Mouse (Mus musculus) forebrain, postnatal 0 days (tissue): ENCODE results near the gene Zfp598. TPM values are rescaled to one million over a fixed set of nuclear protein-coding genes. Genes with fewer than 3 reads are reported as not detected.

Experiments used
- ATAC-seq: fragments of 200-750 bp; cut with Nextera tagmentation; 2 replicates; pipeline ENCODE4 v1.8.0; 2017; ENCODE audit warnings: mild to moderate bottlenecking, moderate library complexity
- DNase-seq: peaks from one replicate; pipeline ENCODE4 v3.0.0-alpha.2; 2015
- H3K27ac ChIP-seq: fragments of 300-500 bp; sonication (generic); 2 replicates; pipeline ENCODE4 v1.5.1; 2014; ENCODE audit warnings: low read depth, mild to moderate bottlenecking, antibody characterized with exemption, low read length, moderate library complexity, mixed read lengths
- H3K27me3 ChIP-seq: fragments of 300-500 bp; sonication (generic); 2 replicates; pipeline ENCODE4 v1.6.1; 2014; ENCODE audit warnings: mild to moderate bottlenecking, low read length, mixed read lengths; ENCODE audit not compliant: insufficient read depth
- H3K36me3 ChIP-seq: fragments of 300-500 bp; sonication (generic); 2 replicates; pipeline ENCODE4 v1.6.1; 2014; ENCODE audit warnings: mild to moderate bottlenecking, moderate library complexity; ENCODE audit not compliant: insufficient read depth
- H3K4me1 ChIP-seq: fragments of 300-500 bp; sonication (generic); 2 replicates; pipeline ENCODE4 v1.6.1; 2014; ENCODE audit warnings: antibody characterized with exemption; ENCODE audit not compliant: insufficient read depth
- H3K4me2 ChIP-seq: fragments of 300-500 bp; sonication (generic); 2 replicates; pipeline ENCODE4 v1.6.1; 2014; ENCODE audit warnings: low read depth, mild to moderate bottlenecking, moderate library complexity
- H3K4me3 ChIP-seq: fragments of 300-500 bp; sonication (generic); 2 replicates; pipeline ENCODE4 v1.5.1; 2014; ENCODE audit warnings: low read depth, low read length, mixed read lengths
- H3K9ac ChIP-seq: fragments of 300-500 bp; sonication (generic); 2 replicates; pipeline ENCODE4 v1.6.1; 2014; ENCODE audit warnings: mild to moderate bottlenecking
- H3K9me3 ChIP-seq: fragments of 300-500 bp; sonication (generic); 2 replicates; pipeline ENCODE4 v1.6.1; 2016; ENCODE audit warnings: low read length
- CTCF ChIP-seq: sonication (generic); IDR thresholded peaks from 2 replicates; pipeline ENCODE4 v1.5.1; 2016; ENCODE audit warnings: antibody characterized with exemption, control low read depth, low read depth
- WGBS: fragments of 180-500 bp; shearing (Covaris S2); extraction: QIAGEN DNeasy Blood & Tissue Kit; methylation state at CpG from one replicate; pipeline ENCODE4 v1.1.7; 2014; 5-methylcytosine and 5-hydroxymethylcytosine counted together
- polyA plus RNA-seq: library from polyadenylated mRNA; unstranded; fragments of >200 nt; fragmentation: Nextera tagmentation; extraction: Ambion mirVana; gene quantifications from 2 replicates; pipeline ENCODE4 v1.2.1, GENCODE M21; 2015
- total RNA-seq: library from RNA; depleted of rRNA; stranded (reverse); fragments of >200 nt; gene quantifications from 2 replicates; pipeline ENCODE4 v1.2.3, GENCODE M21; 2014

The Zfp598 gene
- total and polyA plus RNA-seq, 2 experiments from 2014 or later = 14.6 to 41.5 TPM

- 95% methylated on average over 11 of the region's 11 CpGs for WGBS
- TF ChIP-seq CTCF = no peak
- Histone ChIP-seq H3K9ac (no peak overlapping the region), H3K4me1 (peaks cover 9% of the 10 kb centered on the region; the same call in 1 of the 2 replicates), H3K36me3 (peaks cover 31% of the 10 kb centered on the region), H3K27me3 (no peaks in the 10 kb centered on the region), H3K9me3 (no peaks in the 10 kb centered on the region), H3K27ac (no peak overlapping the region), H3K4me3 (no peak overlapping the region), H3K4me2 (no peak overlapping the region)
- no peak for DNase-seq
- no peak for ATAC-seq
Observed at GRCm38 (mm10) chr17:24633831-24634230, 35.7 kb upstream of the Zfp598 start.

- H3K27me3 ChIP-seq = no peaks in the 10 kb centered on the region
- H3K36me3 ChIP-seq = peaks cover 26% of the 10 kb centered on the region
- no peak overlapping the region for H3K4me3 ChIP-seq
- no peak for TF ChIP-seq CTCF
- whole genome bisulfite sequencing = 90% methylated on average over 4 of the region's 4 CpGs
- no peak overlapping the region for H3K9ac ChIP-seq
- no peaks in the 10 kb centered on the region for H3K9me3 ChIP-seq
- DNase-seq = no peak
- no peak overlapping the region for H3K27ac ChIP-seq
- H3K4me1 ChIP-seq = peaks cover 9% of the 10 kb centered on the region; the same call in 1 of the 2 replicates
- H3K4me2 ChIP-seq = no peak overlapping the region
- ATAC-seq = no peak
Observed at GRCm38 (mm10) chr17:24635024-24635423, 34.5 kb upstream of the Zfp598 start.

- WGBS = 95% methylated on average over 5 of the region's 5 CpGs
- no peak for TF ChIP-seq CTCF
- no peak for DNase-seq
Observed at GRCm38 (mm10) chr17:24635694-24636093, 33.8 kb upstream of the Zfp598 start.

GRCm38 (mm10) chr17:24636781-24637481, 32.6 kb upstream of the Zfp598 start:
- Histone ChIP-seq H3K27me3 (no peaks in the 10 kb centered on the region), H3K36me3 (peaks cover 19% of the 10 kb centered on the region), H3K4me3 (no peak overlapping the region), H3K27ac (no peak overlapping the region), H3K9ac (no peak overlapping the region), H3K9me3 (no peaks in the 10 kb centered on the region), H3K4me1 (peaks cover 5% of the 10 kb centered on the region; the same call in 1 of the 2 replicates), H3K4me2 (no peak overlapping the region)
- ATAC-seq (no peak), DNase-seq (no peak)
- 71% methylated on average over 5 of the region's 5 CpGs for WGBS
- no peak for TF ChIP-seq CTCF

More at GRCm38 (mm10) chr17:24635694-24636093, 33.8 kb upstream of the Zfp598 start:
- H3K27ac ChIP-seq = no peak overlapping the region
- H3K4me2 ChIP-seq = no peak overlapping the region
- H3K9ac ChIP-seq = no peak overlapping the region
- no peaks in the 10 kb centered on the region for H3K9me3 ChIP-seq
- no peaks in the 10 kb centered on the region for H3K27me3 ChIP-seq
- no peak overlapping the region for H3K4me3 ChIP-seq
- peaks cover 23% of the 10 kb centered on the region for H3K36me3 ChIP-seq
- H3K4me1 ChIP-seq = peaks cover 9% of the 10 kb centered on the region; the same call in 1 of the 2 replicates
- no peak for ATAC-seq

- ATAC-seq (no peak), DNase-seq (no peak)
- no peak overlapping the region for H3K9ac ChIP-seq
- TF ChIP-seq CTCF = no peak
- H3K4me1 ChIP-seq = no peaks in the 10 kb centered on the region; the same call in 1 of the 2 replicates
- H3K36me3 ChIP-seq = peaks cover 19% of the 10 kb centered on the region
- no peak overlapping the region for H3K4me2 ChIP-seq
- no peaks in the 10 kb centered on the region for H3K27me3 ChIP-seq
- no peaks in the 10 kb centered on the region for H3K9me3 ChIP-seq
- H3K4me3 ChIP-seq = no peak overlapping the region
- no peak overlapping the region for H3K27ac ChIP-seq
- WGBS = 88% methylated on average over 4 of the region's 4 CpGs
Observed at GRCm38 (mm10) chr17:24638214-24638613, 31.3 kb upstream of the Zfp598 start.

GRCm38 (mm10) chr17:24638840-24639239, 30.6 kb upstream of the Zfp598 start:
- Histone ChIP-seq H3K4me2 (no peak overlapping the region), H3K4me3 (no peak overlapping the region), H3K36me3 (peaks cover 19% of the 10 kb centered on the region), H3K9me3 (no peaks in the 10 kb centered on the region), H3K9ac (no peak overlapping the region), H3K27me3 (no peaks in the 10 kb centered on the region), H3K4me1 (no peaks in the 10 kb centered on the region), H3K27ac (no peak overlapping the region)
- no peak for TF ChIP-seq CTCF
- 75% methylated on average over 9 of the region's 9 CpGs for WGBS
- ATAC-seq = no peak
- DNase-seq = no peak

GRCm38 (mm10) chr17:24639571-24639988, 29.9 kb upstream of the Zfp598 start:
- no peaks in the 10 kb centered on the region for H3K9me3 ChIP-seq
- peaks cover 19% of the 10 kb centered on the region for H3K36me3 ChIP-seq
- no peak overlapping the region for H3K27ac ChIP-seq
- H3K4me3 ChIP-seq = no peak overlapping the region
- H3K4me1 ChIP-seq = no peaks in the 10 kb centered on the region
- H3K9ac ChIP-seq = no peak overlapping the region
- 81% methylated on average over 5 of the region's 5 CpGs for WGBS
- H3K4me2 ChIP-seq = no peak overlapping the region
- no peak for ATAC-seq
- no peaks in the 10 kb centered on the region for H3K27me3 ChIP-seq
- TF ChIP-seq CTCF = no peak
- DNase-seq = no peak
